Mouse (Mus musculus): Measurements from ENCODE around the gene Scube1. TPM values are rescaled to one million over a fixed set of nuclear protein-coding genes. Genes with fewer than 3 reads are reported as not detected.

Gene Scube1
- polyA plus RNA-seq, 1 experiment from 2014 or later: not detected

GRCm38 (mm10) chr15:83565434-83565833 lies 159.4 kb downstream of the Scube1 start:
- peaks cover 79% of the 10 kb centered on the region for H3K79me2 ChIP-seq (ENCODE audit: inconsistent target)
- peak overlapping the region; percentile 34 for H3K27ac ChIP-seq
- WGBS (ENCODE audit: missing documents): 64% methylated on average over 3 of the region's 3 CpGs
- no peaks in the 10 kb centered on the region for H3K36me3 ChIP-seq (ENCODE audit: inconsistent target)
- H3K4me3 ChIP-seq (ENCODE audit: inconsistent target): no peak overlapping the region; the same call in 1 of the 2 replicates

DNA sequence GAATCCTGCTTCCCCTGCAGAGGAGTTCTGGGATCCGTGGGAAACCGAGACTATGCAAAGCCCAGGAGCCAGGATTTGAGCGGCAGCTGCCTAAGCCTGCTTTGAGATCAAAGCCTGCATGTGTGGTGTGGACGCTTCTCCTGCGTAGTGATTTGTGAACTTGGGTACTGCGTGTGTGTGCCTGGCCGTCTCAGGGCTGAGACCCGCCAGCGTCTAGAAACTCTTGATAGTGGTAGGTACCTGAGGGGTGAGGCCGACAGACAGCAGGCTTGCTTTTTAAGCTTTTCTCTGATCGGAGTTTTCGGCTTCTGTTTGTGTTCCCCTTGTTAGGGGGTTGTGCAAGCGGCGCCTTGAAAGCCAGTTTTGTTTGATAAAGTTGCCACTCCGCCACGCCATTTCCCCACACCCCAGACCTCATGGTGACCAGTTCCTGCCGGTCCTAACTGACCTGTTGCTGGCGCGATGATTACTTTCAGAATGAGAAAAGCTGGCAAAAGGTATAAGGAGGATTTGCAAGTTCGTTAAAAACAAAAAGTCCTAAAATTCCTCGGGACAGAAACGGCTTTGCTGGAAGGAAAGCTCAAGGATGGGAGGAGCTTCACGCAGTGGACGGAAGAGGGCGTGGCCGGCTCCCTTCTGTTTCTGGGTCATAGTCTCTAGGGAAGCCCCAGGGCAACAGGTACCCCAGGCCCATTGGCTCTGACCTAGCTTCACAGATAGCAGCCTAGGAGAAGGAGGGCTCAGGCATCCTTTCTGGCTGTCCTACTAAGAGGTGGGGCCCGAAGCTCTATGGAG lies 160.8 kb downstream of the Scube1 start:
- H3K36me3 ChIP-seq (ENCODE audit: inconsistent target): no peaks in the 10 kb centered on the region
- peak overlapping the region; percentile 93 for H3K4me3 ChIP-seq (ENCODE audit: inconsistent target)
- 2% methylated on average over 27 of the region's 27 CpGs for WGBS (ENCODE audit: missing documents)

GRCm38 (mm10) chr15:83563327-83563856 lies 161.4 kb downstream of the Scube1 start, which contains the start of the genes Tspo and Mcat:
Gene Tspo (plus strand): TSS chr15:83563592.
Gene Mcat (minus strand): TSS chr15:83563787.
- Histone ChIP-seq H3K36me3 (ENCODE audit: inconsistent target) (no peaks in the 10 kb centered on the region), H3K79me2 (ENCODE audit: inconsistent target) (peaks cover 58% of the 10 kb centered on the region), H3K27ac (peak within 1 kb of the TSS; percentile 80), H3K4me3 (ENCODE audit: inconsistent target) (peak within 1 kb of the TSS; percentile 93)
- 1% methylated on average over 28 of the region's 28 CpGs for WGBS (ENCODE audit: missing documents)

More for the DNA sequence above, 160.8 kb downstream of the Scube1 start:
- peak overlapping the region; percentile 80 for H3K27ac ChIP-seq
- H3K79me2 ChIP-seq (ENCODE audit: inconsistent target): peaks cover 65% of the 10 kb centered on the region

DNA sequence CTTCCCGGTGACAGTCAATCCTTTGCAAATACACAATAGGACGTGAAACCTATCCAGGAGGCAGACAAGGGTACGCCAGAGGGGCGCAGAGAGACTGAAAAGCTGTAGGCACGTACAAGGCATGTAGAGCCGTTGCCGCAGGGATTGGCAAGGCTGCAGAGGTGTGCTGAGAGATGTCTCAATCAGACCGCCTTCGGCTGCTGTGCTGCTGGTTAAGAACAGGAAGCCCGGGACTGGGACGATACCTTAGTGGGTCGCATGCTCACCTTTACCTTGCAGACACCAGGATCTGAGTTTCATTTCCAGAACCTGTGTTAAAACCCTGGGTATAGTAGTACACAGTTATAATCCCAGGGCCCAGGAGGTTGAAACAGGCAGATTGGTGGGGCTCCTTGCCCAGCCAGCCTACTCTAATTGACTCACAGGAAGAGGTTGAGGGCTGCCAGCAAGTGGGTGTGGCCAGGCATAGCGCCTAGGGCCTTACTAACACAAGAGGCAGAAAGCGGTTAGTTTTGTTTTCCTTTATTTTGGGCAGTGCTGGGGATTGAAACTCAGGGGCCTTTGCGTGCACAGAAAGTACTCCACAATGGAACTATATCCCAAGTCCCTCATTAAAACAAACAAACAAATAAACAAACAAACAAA lies 162.1 kb downstream of the Scube1 start:
- H3K27ac ChIP-seq: peak overlapping the region; percentile 80
- H3K36me3 ChIP-seq (ENCODE audit: inconsistent target): no peaks in the 10 kb centered on the region
- H3K79me2 ChIP-seq (ENCODE audit: inconsistent target): peaks cover 52% of the 10 kb centered on the region
- 10% methylated on average over 15 of the region's 15 CpGs for WGBS (ENCODE audit: missing documents)
- peak overlapping the region; percentile 93 for H3K4me3 ChIP-seq (ENCODE audit: inconsistent target)

GRCm38 (mm10) chr15:83560941-83561477 lies 163.8 kb downstream of the Scube1 start:
- H3K79me2 ChIP-seq (ENCODE audit: inconsistent target): peaks cover 35% of the 10 kb centered on the region
- no peak overlapping the region for H3K4me3 ChIP-seq (ENCODE audit: inconsistent target)
- no peaks in the 10 kb centered on the region for H3K36me3 ChIP-seq (ENCODE audit: inconsistent target)
- H3K27ac ChIP-seq: peak overlapping the region; percentile 46
- 6% methylated on average over 5 of the region's 5 CpGs for WGBS (ENCODE audit: missing documents)

DNA sequence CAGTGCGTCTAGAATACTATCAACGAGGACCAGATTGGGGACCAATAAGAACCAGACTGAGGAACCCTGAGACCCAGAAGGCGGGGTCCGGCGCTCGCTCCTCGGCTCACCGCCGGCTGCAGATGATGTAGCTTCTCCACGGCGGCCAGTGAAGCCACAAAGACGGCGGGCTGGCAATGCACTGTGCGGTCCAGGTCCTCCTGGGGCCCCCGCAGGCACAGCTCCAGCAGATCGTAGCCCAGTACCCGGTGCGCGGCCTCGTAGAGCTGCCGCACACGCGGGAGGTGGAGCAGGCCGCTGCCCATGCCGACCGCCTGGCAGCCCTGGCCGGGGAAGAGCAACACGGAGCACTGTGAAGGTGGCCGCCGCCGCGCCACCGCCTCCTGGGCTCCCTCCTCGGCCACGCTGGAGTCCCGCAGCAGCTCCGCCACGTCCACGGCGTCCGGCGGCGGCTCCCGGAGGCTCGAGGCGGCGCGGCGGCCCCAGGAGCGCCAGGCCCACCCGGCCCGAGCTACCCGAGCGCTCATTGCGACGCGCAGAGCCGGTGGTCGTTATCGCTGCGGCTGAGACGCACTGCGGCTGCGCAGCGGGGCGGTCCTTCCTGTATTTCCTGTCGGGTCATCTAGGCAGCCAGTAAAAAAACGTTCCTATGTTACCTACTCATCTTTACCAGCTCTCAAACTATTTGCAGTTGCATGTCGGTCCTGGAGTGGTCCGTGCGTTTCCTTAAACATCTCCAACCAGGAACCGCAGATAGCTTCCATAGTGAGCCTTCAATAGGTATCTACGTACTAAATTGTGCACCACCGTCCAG lies 169.5 kb downstream of the Scube1 start:
- peak overlapping the region; percentile 48 for H3K27ac ChIP-seq
- WGBS (ENCODE audit: missing documents): 1% methylated on average over 69 of the region's 74 CpGs
- H3K36me3 ChIP-seq (ENCODE audit: inconsistent target): 0 out of 2 replicates have a peak, but pooled peaks cover 7% of the 10 kb centered on the region
- no peaks in the 10 kb centered on the region for H3K79me2 ChIP-seq (ENCODE audit: inconsistent target)
- H3K4me3 ChIP-seq (ENCODE audit: inconsistent target): peak overlapping the region; percentile 31

Other genes starting within 250 kb of the Scube1 start
- gene Ttll1, start 214.1 kb downstream of the Scube1 start, polyA plus RNA-seq (2018): 8.8 to 12.7 TPM (median 12.1 TPM) in 3 replicates
- 0.35 to 0.51 TPM in 2 of 3 replicates, not detected in the other for gene Bik, start 198.2 kb downstream of the Scube1 start, polyA plus RNA-seq (2018)
- 37.4 to 252 TPM (median 187 TPM) in 3 replicates for gene Tspo, start 161.4 kb downstream of the Scube1 start, polyA plus RNA-seq (2018)
- gene Mcat, start 161.2 kb downstream of the Scube1 start, polyA plus RNA-seq (2018): 6.9 to 13.0 TPM (median 12.2 TPM) in 3 replicates
- gene Ttll12, start 129.9 kb downstream of the Scube1 start, polyA plus RNA-seq (2018): 8.4 to 16.8 TPM (median 8.8 TPM) in 3 replicates
- gene Mpped1, start 54.4 kb upstream of the Scube1 start, polyA plus RNA-seq (2018): not detected in 3 replicates

Measured in macrophage (primary cell).